ENCODE assay signal across 21 mouse cellular contexts in genomic region chr5:35796136-35796535, GRCm38 (mm10). TPM values are rescaled to one million over a fixed set of nuclear protein-coding genes. Genes with fewer than 3 reads are reported as not detected.
DNase-seq lines count a peak whose midpoint lies in the region; ATAC-seq and TF ChIP-seq lines count a peak whose summit lies in the region.
"Had no signal": no experiment of that assay in that cellular context is flagged by ENCODE, and none has a peak within 500 bp of the region (broad histone marks: within the 10 kb centered on the region; RNA-seq: fewer than 3 reads in every experiment).

No protein-coding gene starts in this region.

- H3K4me3 ChIP-seq in heart, embryonic 10.5 days, result no peak overlapping the region
- no peak overlapping the region for H3K4me3 ChIP-seq in heart, postnatal 0 days (ENCODE audit: low read depth, low read length)
- no peak overlapping the region for H3K4me3 ChIP-seq in left cerebral cortex, adult 2 months
- H3K4me3 ChIP-seq in E14TG2a.4 (replicated peaks; ENCODE audit: low read length), result 0 out of 2 replicates have a peak overlapping the region, but pooled peaks have one; percentile 20
- H3K4me3 ChIP-seq: embryonic facial prominence, embryonic 13.5 days; forebrain, embryonic 10.5 days; forebrain, embryonic 15.5 days; hindbrain, embryonic 12.5 days; limb, embryonic 13.5 days; liver, embryonic 12.5 days; midbrain, embryonic 10.5 days; midbrain, embryonic 15.5 days; neural tube, embryonic 15.5 days; stomach, embryonic 15.5 days had no signal

- H3K27ac ChIP-seq in heart, embryonic 10.5 days, result peak overlapping the region; percentile 83
- H3K27ac ChIP-seq in heart, postnatal 0 days (ENCODE audit: low read depth), result peak overlapping the region; percentile 31; the same call in 1 of the 2 replicates
- peak overlapping the region; percentile 80 for H3K27ac ChIP-seq in left cerebral cortex, adult 2 months
- H3K27ac ChIP-seq: embryonic facial prominence, embryonic 13.5 days; forebrain, embryonic 10.5 days; forebrain, embryonic 15.5 days; hindbrain, embryonic 12.5 days; limb, embryonic 13.5 days; liver, embryonic 12.5 days; macrophage; midbrain, embryonic 10.5 days; midbrain, embryonic 15.5 days; neural tube, embryonic 15.5 days; stomach, embryonic 15.5 days had no signal

- no peak for DNase-seq in heart, embryonic 10.5 days (ENCODE audit: low spot score)
- no peak for DNase-seq in heart, postnatal 10 days
- DNase-seq in heart, postnatal 0 days (ENCODE audit: low spot score), result no peak
- no peak for DNase-seq in heart, adult 9 months (ENCODE audit: low spot score in 2 of 2)
- DNase-seq in left cerebral cortex, adult 2 months (ENCODE audit: extremely low spot score in 1 of 2, low spot score in 2 of 2), result no peak
- DNase-seq in left cerebral cortex, postnatal 36 days (ENCODE audit: low spot score in 2 of 2), result no peak
- DNase-seq in right cerebral cortex, adult 2 months (ENCODE audit: low spot score in 2 of 2), result no peak
- DNase-seq: thymus, adult 18-20 months had no signal

- no peaks in the 10 kb centered on the region for H3K36me3 ChIP-seq in heart, embryonic 10.5 days
- H3K36me3 ChIP-seq in heart, postnatal 0 days (replicated peaks; ENCODE audit: control insufficient read depth, insufficient read depth, low read length), result no peaks in the 10 kb centered on the region
- no peaks in the 10 kb centered on the region for H3K36me3 ChIP-seq in E14TG2a.4 (ENCODE audit: insufficient read depth, low read length)
- H3K36me3 ChIP-seq: embryonic facial prominence, embryonic 13.5 days; forebrain, embryonic 10.5 days; forebrain, embryonic 15.5 days; hindbrain, embryonic 12.5 days; limb, embryonic 13.5 days; liver, embryonic 12.5 days; midbrain, embryonic 10.5 days; midbrain, embryonic 15.5 days; neural tube, embryonic 15.5 days; stomach, embryonic 15.5 days had no signal

- ATAC-seq in heart, postnatal 0 days (ENCODE audit: insufficient read depth, low read depth), result no peak; the same call in 1 of the 2 replicates
- ATAC-seq: forebrain, embryonic 15.5 days; liver, embryonic 12.5 days; liver, postnatal 0 days had no signal

- WGBS in heart, embryonic 10.5 days, result 80% methylated on average over 5 of the region's 5 CpGs
- 73% methylated on average over 5 of the region's 5 CpGs for whole genome bisulfite sequencing in heart, postnatal 0 days

- H3K4me2 ChIP-seq in heart, postnatal 0 days (ENCODE audit: low read depth, low read length), result no peak overlapping the region
- H3K4me2 ChIP-seq: embryonic facial prominence, embryonic 13.5 days; forebrain, embryonic 15.5 days; hindbrain, embryonic 12.5 days; limb, embryonic 13.5 days; liver, embryonic 12.5 days; midbrain, embryonic 15.5 days; neural tube, embryonic 15.5 days; stomach, embryonic 15.5 days had no signal

- intact Hi-C loops in heart, postnatal 10 days (cut with DNase I), result no loop called here
- intact Hi-C loops in left cerebral cortex, adult 2 months (cut with DNase I), result loop anchor here (5.0 kb wide), 2 partner anchors 39 to 41 kb away; partner anchors contain the start of gene Ablim2
- intact Hi-C loops in left cerebral cortex, postnatal 36 days (cut with DNase I), result loop anchor here (5.0 kb wide), 1 partner anchor 39 kb away; the partner anchor contains the start of gene Ablim2

- H3K4me1 ChIP-seq in heart, embryonic 10.5 days, result peaks cover 51% of the 10 kb centered on the region
- H3K4me1 ChIP-seq in heart, postnatal 0 days (ENCODE audit: control insufficient read depth, insufficient read depth), result peaks cover 25% of the 10 kb centered on the region
- peaks cover 52% of the 10 kb centered on the region for H3K4me1 ChIP-seq in E14TG2a.4 (replicated peaks; ENCODE audit: low read depth, low read length)
- H3K4me1 ChIP-seq: forebrain, embryonic 10.5 days; forebrain, embryonic 15.5 days; hindbrain, embryonic 12.5 days; midbrain, embryonic 10.5 days; midbrain, embryonic 15.5 days; neural tube, embryonic 15.5 days had no signal

- no peak overlapping the region for H3K9ac ChIP-seq in heart, postnatal 0 days (replicated peaks; ENCODE audit: low read depth, low read length)
- H3K9ac ChIP-seq: embryonic facial prominence, embryonic 13.5 days; forebrain, embryonic 15.5 days; hindbrain, embryonic 12.5 days; limb, embryonic 13.5 days; liver, embryonic 12.5 days; liver, postnatal 0 days; midbrain, embryonic 15.5 days; neural tube, embryonic 15.5 days; stomach, embryonic 15.5 days had no signal

- TF ChIP-seq CTCF in heart, postnatal 0 days (IDR thresholded peaks at IDR 0.05; ENCODE audit: low read depth), result no peak
- TF ChIP-seq CTCF in left cerebral cortex, adult 2 months (IDR thresholded peaks at IDR 0.05), result no peak
- no peak for TF ChIP-seq CTCF in E14TG2a.4 (conservative IDR thresholded peaks at IDR 0.05; ENCODE audit: low read length)

- no peak for TF ChIP-seq EP300 in heart, postnatal 0 days (IDR thresholded peaks at IDR 0.05; ENCODE audit: low read depth)

- H3K27me3 ChIP-seq in heart, embryonic 10.5 days (ENCODE audit: insufficient read depth, poor library complexity, severe bottlenecking), result peaks cover 27% of the 10 kb centered on the region
- no peaks in the 10 kb centered on the region for H3K27me3 ChIP-seq in heart, postnatal 0 days (ENCODE audit: control insufficient read depth, insufficient read depth, low read length)
- no peaks in the 10 kb centered on the region for H3K27me3 ChIP-seq in E14TG2a.4 (ENCODE audit: insufficient read depth, low read length)
- H3K27me3 ChIP-seq: forebrain, embryonic 15.5 days; limb, embryonic 13.5 days; liver, embryonic 12.5 days; midbrain, embryonic 15.5 days; stomach, embryonic 15.5 days had no signal

- no peaks in the 10 kb centered on the region for H3K9me3 ChIP-seq in heart, embryonic 10.5 days
- no peaks in the 10 kb centered on the region for H3K9me3 ChIP-seq in heart, postnatal 0 days (replicated peaks; ENCODE audit: control insufficient read depth, low read length)
- H3K9me3 ChIP-seq in E14TG2a.4 (ENCODE audit: low read length), result no peaks in the 10 kb centered on the region
- H3K9me3 ChIP-seq: embryonic facial prominence, embryonic 13.5 days; forebrain, embryonic 10.5 days; forebrain, embryonic 15.5 days; hindbrain, embryonic 12.5 days; liver, embryonic 12.5 days; midbrain, embryonic 10.5 days; midbrain, embryonic 15.5 days; neural tube, embryonic 15.5 days; stomach, embryonic 15.5 days had no signal

RNA-seq across cellular contexts. Expression of gene Ablim2, which starts 38.5 kb away (rescaled TPM):
- 1.7 and 2.6 TPM in 2 replicates for polyA plus RNA-seq in heart, embryonic 10.5 days (2016; fragmentation: Nextera tagmentation; extraction: Ambion mirVana)
- 10 to 100 TPM in 1 of 2 experiments, 1 to 10 TPM in 1; 9.9 to 12.6 TPM for total RNA-seq in heart, postnatal 10 days (2021)
- 10.9 and 22.1 TPM in 2 replicates for total RNA-seq in heart, postnatal 0 days (2014; rRNA removed; ENCODE audit: low replicate concordance)
- 8.3 and 8.8 TPM in 2 replicates for polyA plus RNA-seq in heart, postnatal 0 days (2015; fragmentation: Nextera tagmentation; extraction: Ambion mirVana)
- total RNA-seq in left cerebral cortex, adult 2 months (2021), result 100 to 1,000 TPM; 191 to 208 TPM
- total RNA-seq in left cerebral cortex, postnatal 36 days (2021), result 100 to 1,000 TPM; 150 to 220 TPM
- polyA plus RNA-seq: forebrain, embryonic 10.5 days had no signal

RNA-seq across cellular contexts. Expression of gene Sh3tc1, which starts 56.3 kb away (rescaled TPM):
- polyA plus RNA-seq in heart, embryonic 10.5 days (2016; fragmentation: Nextera tagmentation; extraction: Ambion mirVana), result 7.8 and 13.1 TPM in 2 replicates
- total RNA-seq in heart, postnatal 10 days (2021), result 10 to 100 TPM; 14.7 to 17.4 TPM
- total RNA-seq in heart, postnatal 0 days (2014; rRNA removed; ENCODE audit: low replicate concordance), result 11.4 and 15.2 TPM in 2 replicates
- 6.8 and 9.4 TPM in 2 replicates for polyA plus RNA-seq in heart, postnatal 0 days (2015; fragmentation: Nextera tagmentation; extraction: Ambion mirVana)
- total RNA-seq in left cerebral cortex, adult 2 months (2021), result 1 to 10 TPM; 2.4 to 4.3 TPM
- 1 to 10 TPM; 3.0 to 3.3 TPM for total RNA-seq in left cerebral cortex, postnatal 36 days (2021)

Comparison
In these comparisons a context has a peak if more than half of its experiments do, and no peak if none do; other contexts are left out.
1. H3K27ac ChIP-seq: peak in every context shown above with its lines; median percentile 83 in heart, embryonic 10.5 days; 80 in left cerebral cortex, adult 2 months; 31 in heart, postnatal 0 days.